10 mouse cellular contexts compared by ENCODE assay signal in genomic region chr8:70084191-70085065, GRCm38 (mm10). TPM values are rescaled to one million over a fixed set of nuclear protein-coding genes. Genes with fewer than 3 reads are reported as not detected.
A peak's percentile ranks its signal among the peaks of the same experiment; 100 is the strongest.
DNase-seq lines count a peak whose midpoint lies in the region; ATAC-seq and TF ChIP-seq lines count a peak whose summit lies in the region.
"Had no signal": no experiment of that assay in that cellular context is flagged by ENCODE, and none has a peak within 500 bp of the region (broad histone marks: within the 10 kb centered on the region; RNA-seq: fewer than 3 reads in every experiment).

No protein-coding gene starts in this region.

- ATAC-seq in intestine, embryonic 15.5 days: no peak
- ATAC-seq in neural tube, embryonic 12.5 days (ENCODE audit: low FRiP score, low read depth): 0 out of 2 replicates have a peak, but pooled peaks have one; percentile 14

- peaks cover 30% of the 10 kb centered on the region for H3K4me1 ChIP-seq in heart, embryonic 10.5 days
- peaks cover 0 to 15% of the 10 kb centered on the region in 2 experiments; a peak in 2 of 4 replicates for H3K4me1 ChIP-seq in ES-E14 (ENCODE audit: control insufficient read depth in 2 of 2, insufficient read depth in 2 of 2, low read length in 2 of 2, poor library complexity in 1 of 2)
- peaks cover 23% of the 10 kb centered on the region for H3K4me1 ChIP-seq in intestine, embryonic 15.5 days (replicated peaks)
- peaks cover 30% of the 10 kb centered on the region for H3K4me1 ChIP-seq in neural tube, embryonic 12.5 days

- H3K4me3 ChIP-seq in heart, embryonic 10.5 days: peak overlapping the region; percentile 58
- H3K4me3 ChIP-seq in ES-E14 (ENCODE audit: insufficient read depth in 1 of 2, low read depth in 1 of 2, low read length in 2 of 2, poor library complexity in 1 of 2, severe bottlenecking in 1 of 2): peak overlapping the region; percentile 66 to 68
- H3K4me3 ChIP-seq in intestine, embryonic 15.5 days (replicated peaks): peak overlapping the region; percentile 28
- peak overlapping the region; percentile 37 for H3K4me3 ChIP-seq in neural tube, embryonic 12.5 days

- H3K27me3 ChIP-seq in heart, embryonic 10.5 days (ENCODE audit: insufficient read depth, poor library complexity, severe bottlenecking): peaks cover 79% of the 10 kb centered on the region
- peaks cover 79% of the 10 kb centered on the region for H3K27me3 ChIP-seq in intestine, embryonic 15.5 days (replicated peaks)
- H3K27me3 ChIP-seq in neural tube, embryonic 12.5 days (replicated peaks): peaks cover 80% of the 10 kb centered on the region

- in situ Hi-C loops in ES-E14 (cut with MboI; ENCODE audit: low sequenced_read_pairs in 2 of 2, unreplicated experiment in 2 of 2): no loop called here

- no peaks in the 10 kb centered on the region for H3K9me3 ChIP-seq in heart, embryonic 10.5 days
- no peaks in the 10 kb centered on the region for H3K9me3 ChIP-seq in ES-E14 (ENCODE audit: control insufficient read depth, insufficient read depth, low read depth, low read length)
- no peaks in the 10 kb centered on the region for H3K9me3 ChIP-seq in intestine, embryonic 15.5 days
- H3K9me3 ChIP-seq in neural tube, embryonic 12.5 days: no peaks in the 10 kb centered on the region

- peak overlapping the region; percentile 68 for H3K4me2 ChIP-seq in intestine, embryonic 15.5 days (replicated peaks)
- H3K4me2 ChIP-seq in neural tube, embryonic 12.5 days (replicated peaks): peak overlapping the region; percentile 69

- 2% methylated on average over 71 of the region's 71 CpGs for WGBS in heart, embryonic 10.5 days
- 2% methylated on average over 63 of the region's 71 CpGs for WGBS in intestine, embryonic 15.5 days
- 1% methylated on average over 70 of the region's 71 CpGs for WGBS in neural tube, embryonic 12.5 days

- no peak overlapping the region for H3K27ac ChIP-seq in heart, embryonic 10.5 days
- H3K27ac ChIP-seq in ES-E14 (ENCODE audit: insufficient read depth, low read depth, low read length, poor library complexity, severe bottlenecking): no peak overlapping the region
- H3K27ac ChIP-seq in intestine, embryonic 15.5 days: no peak overlapping the region
- H3K27ac ChIP-seq in neural tube, embryonic 12.5 days: no peak overlapping the region

- peak overlapping the region; percentile 45 for H3K9ac ChIP-seq in ES-E14 (ENCODE audit: insufficient read depth, low read depth, low read length, poor library complexity, severe bottlenecking)
- H3K9ac ChIP-seq in intestine, embryonic 15.5 days: 0 out of 2 replicates have a peak overlapping the region, but pooled peaks have one; percentile 16
- H3K9ac ChIP-seq in neural tube, embryonic 12.5 days: peak overlapping the region; percentile 29; the same call in 1 of the 2 replicates

- no peak for DNase-seq in heart, embryonic 10.5 days (ENCODE audit: low spot score)
- DNase-seq in heart, postnatal 4 days: no peak
- no peak for DNase-seq in ES-E14 (ENCODE audit: low read depth, low spot score)
- DNase-seq in embryo, embryonic 9.5 days (ENCODE audit: extremely low spot score): peak; percentile 48
- no peak for DNase-seq in yolk sac, embryonic 10.5 days (ENCODE audit: low spot score)
- DNase-seq in spleen, postnatal 14 days (ENCODE audit: low spot score in 2 of 2): no peak

- no peaks in the 10 kb centered on the region for H3K36me3 ChIP-seq in heart, embryonic 10.5 days
- no peaks in the 10 kb centered on the region; the same call in 1 of the 2 replicates for H3K36me3 ChIP-seq in ES-E14 (ENCODE audit: control insufficient read depth, insufficient read depth, low read length, poor library complexity, severe bottlenecking)
- H3K36me3 ChIP-seq in intestine, embryonic 15.5 days: no peaks in the 10 kb centered on the region
- no peaks in the 10 kb centered on the region for H3K36me3 ChIP-seq in neural tube, embryonic 12.5 days

TF ChIP-seq in ES-E14, 5 proteins besides CTCF, POLR2A, EP300 and RAD21:
- TF ChIP-seq MAFK (IDR thresholded peaks at IDR 0.05; ENCODE audit: insufficient read depth, low read depth, low read length) (no peak), CHD2 (IDR thresholded peaks at IDR 0.05; ENCODE audit: low read depth, low read length) (no peak), ZC3H11A (IDR thresholded peaks at IDR 0.05; ENCODE audit: borderline replicate concordance, low read depth, low read length) (no peak), HCFC1 (IDR thresholded peaks at IDR 0.05; ENCODE audit: borderline replicate concordance, insufficient read depth, low read length) (no peak), ZNF384 (IDR thresholded peaks at IDR 0.05; ENCODE audit: low read depth, low read length) (no peak)

RNA-seq across cellular contexts. Expression of gene Hapln4, which starts 1.2 kb away (rescaled TPM):
- 0.30 and 0.62 TPM in 2 replicates for polyA plus RNA-seq in heart, embryonic 10.5 days (2016; fragmentation: Nextera tagmentation; extraction: Ambion mirVana)
- not detected for total RNA-seq in heart, postnatal 4 days (2021)
- total RNA-seq in ES-E14 (2012; rRNA removed): 2.2 and 4.8 TPM in 2 replicates
- 0.06 and 0.11 TPM in 2 replicates for polyA plus RNA-seq in intestine, embryonic 15.5 days (2015; fragmentation: Nextera tagmentation; extraction: Ambion mirVana)
- polyA plus RNA-seq in neural tube, embryonic 12.5 days (2016; fragmentation: Nextera tagmentation; extraction: Ambion mirVana): 0.33 and 0.50 TPM in 2 replicates
- total RNA-seq: hematopoietic stem cell, adult 5-6 weeks had no signal

RNA-seq across cellular contexts. Expression of gene Tm6sf2, which starts 11.7 kb away (rescaled TPM):
- polyA plus RNA-seq in heart, embryonic 10.5 days (2016; fragmentation: Nextera tagmentation; extraction: Ambion mirVana): 0.94 and 1.3 TPM in 2 replicates
- 1 to 10 TPM in 1 of 2 experiments, under 1 TPM in 1; 0.95 to 1.0 TPM for total RNA-seq in heart, postnatal 4 days (2021)
- 2.0 and 2.5 TPM in 2 replicates for total RNA-seq in ES-E14 (2012; rRNA removed)
- polyA plus RNA-seq in intestine, embryonic 15.5 days (2015; fragmentation: Nextera tagmentation; extraction: Ambion mirVana): 42.8 and 52.6 TPM in 2 replicates
- 1.2 and 1.7 TPM in 2 replicates for polyA plus RNA-seq in neural tube, embryonic 12.5 days (2016; fragmentation: Nextera tagmentation; extraction: Ambion mirVana)
- total RNA-seq: hematopoietic stem cell, adult 5-6 weeks had no signal

RNA-seq across cellular contexts. Expression of gene Ncan, which starts 36.2 kb away (rescaled TPM):
- 0.06 and 0.29 TPM in 2 replicates for polyA plus RNA-seq in heart, embryonic 10.5 days (2016; fragmentation: Nextera tagmentation; extraction: Ambion mirVana)
- total RNA-seq in heart, postnatal 4 days (2021): 1 to 10 TPM in 1 of 2 experiments, under 1 TPM in 1; 0.81 to 1.2 TPM
- 4.3 and 9.2 TPM in 2 replicates for total RNA-seq in ES-E14 (2012; rRNA removed)
- 1.6 and 1.7 TPM in 2 replicates for polyA plus RNA-seq in intestine, embryonic 15.5 days (2015; fragmentation: Nextera tagmentation; extraction: Ambion mirVana)
- 88.8 and 93.9 TPM in 2 replicates for polyA plus RNA-seq in neural tube, embryonic 12.5 days (2016; fragmentation: Nextera tagmentation; extraction: Ambion mirVana)
- total RNA-seq: hematopoietic stem cell, adult 5-6 weeks had no signal
- polyA plus RNA-seq: C2C12 had no signal

RNA-seq across cellular contexts. Expression of gene Sugp1, which starts 41.8 kb away (rescaled TPM):
- 41.1 and 45.0 TPM in 2 replicates for polyA plus RNA-seq in heart, embryonic 10.5 days (2016; fragmentation: Nextera tagmentation; extraction: Ambion mirVana)
- total RNA-seq in heart, postnatal 4 days (2021): 10 to 100 TPM; 23.2 to 23.8 TPM
- total RNA-seq in ES-E14 (2012; rRNA removed): 38.5 and 38.8 TPM in 2 replicates
- 36.3 and 37.5 TPM in 2 replicates for polyA plus RNA-seq in intestine, embryonic 15.5 days (2015; fragmentation: Nextera tagmentation; extraction: Ambion mirVana)
- 56.4 and 57.0 TPM in 2 replicates for polyA plus RNA-seq in neural tube, embryonic 12.5 days (2016; fragmentation: Nextera tagmentation; extraction: Ambion mirVana)

RNA-seq across cellular contexts. Expression of gene Mau2, which starts 41.9 kb away (rescaled TPM):
- 46.5 and 49.9 TPM in 2 replicates for polyA plus RNA-seq in heart, embryonic 10.5 days (2016; fragmentation: Nextera tagmentation; extraction: Ambion mirVana)
- total RNA-seq in heart, postnatal 4 days (2021): 10 to 100 TPM; 39.5 to 40.8 TPM
- total RNA-seq in ES-E14 (2012; rRNA removed): 82.4 and 124 TPM in 2 replicates
- 43.1 and 46.4 TPM in 2 replicates for polyA plus RNA-seq in intestine, embryonic 15.5 days (2015; fragmentation: Nextera tagmentation; extraction: Ambion mirVana)
- 70.4 and 70.9 TPM in 2 replicates for polyA plus RNA-seq in neural tube, embryonic 12.5 days (2016; fragmentation: Nextera tagmentation; extraction: Ambion mirVana)

Comparison
In these comparisons a context has a peak if more than half of its experiments do, and no peak if none do; other contexts are left out.
1. RNA of gene Tm6sf2, which starts 11.7 kb away (polyA plus RNA-seq): 42.8 to 52.6 TPM in intestine, embryonic 15.5 days; 1.2 to 1.7 TPM in neural tube, embryonic 12.5 days and 0.94 to 1.3 TPM in heart, embryonic 10.5 days; every median in the first group is over 10 times any median in the second.
2. RNA of gene Ncan, which starts 36.2 kb away (polyA plus RNA-seq): 88.8 to 93.9 TPM in neural tube, embryonic 12.5 days; 1.6 to 1.7 TPM in intestine, embryonic 15.5 days and 0.06 to 0.29 TPM in heart, embryonic 10.5 days; every median in the first group is over 10 times any median in the second.
3. Peak in every context shown above with its lines, with median percentiles within 50 percentile points of each other: H3K4me3 ChIP-seq and H3K9ac ChIP-seq.